Mouse (Mus musculus): Measurements from ENCODE around the gene Dhrs7. TPM values are rescaled to one million over a fixed set of nuclear protein-coding genes. Genes with fewer than 3 reads are reported as not detected.

Gene Dhrs7
- total RNA-seq, 2 experiments from 2014 or later, result 14.8 to 17.9 TPM

- intact Hi-C loops (cut with DNase I), result loop anchor here (5.0 kb wide), 1 partner anchor 96 kb away; no protein-coding TSS in a partner anchor
- no peak for DNase-seq
Measured at GRCm38 (mm10) chr12:72666015-72666414, 1.3 kb upstream of the Dhrs7 start.

DNA sequence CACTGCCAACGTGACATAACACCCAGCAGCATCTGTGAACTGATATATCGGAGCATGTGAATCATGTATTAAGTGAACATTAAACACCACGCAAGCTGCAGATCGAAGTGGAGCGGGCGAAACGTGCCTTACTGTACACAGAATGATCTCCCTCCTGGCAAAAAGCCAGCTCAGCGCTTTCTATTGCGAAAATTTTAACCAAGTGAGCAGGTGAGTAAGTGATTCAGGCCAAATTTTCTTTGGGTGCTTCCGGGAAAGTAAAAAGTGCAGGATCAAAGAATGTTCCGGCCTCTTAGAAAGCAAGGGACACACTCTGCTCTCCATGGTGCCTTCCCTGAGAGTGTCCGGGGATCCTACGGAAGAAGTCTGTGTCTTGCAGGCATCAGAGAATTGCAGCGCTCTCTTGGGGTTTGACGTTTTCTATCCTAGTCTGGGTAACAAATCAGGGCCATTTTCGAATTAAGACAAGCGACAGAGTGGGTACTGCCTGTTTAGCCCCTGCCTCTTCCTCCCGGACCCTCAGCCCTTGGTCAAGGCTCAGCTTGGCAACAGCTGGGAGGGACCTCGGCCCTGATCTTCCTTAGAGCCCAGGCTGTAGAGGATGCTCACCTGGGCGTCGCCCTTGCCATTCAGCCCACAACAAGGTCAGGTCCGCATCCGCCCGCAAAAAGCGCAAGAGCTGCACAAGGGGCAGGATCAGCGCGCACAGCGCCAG, 532 bp downstream of the Dhrs7 start:
- intact Hi-C loops (cut with DNase I), result no loop called here
- DNase-seq, result no peak

- intact Hi-C loops (cut with DNase I), result loop anchor here (2.0 to 10.0 kb wide), 4 partner anchors 37 to 551 kb away; no protein-coding TSS in a partner anchor
- no peak for DNase-seq
Measured at GRCm38 (mm10) chr12:72655775-72656174, 8.9 kb downstream of the Dhrs7 start.

DNA sequence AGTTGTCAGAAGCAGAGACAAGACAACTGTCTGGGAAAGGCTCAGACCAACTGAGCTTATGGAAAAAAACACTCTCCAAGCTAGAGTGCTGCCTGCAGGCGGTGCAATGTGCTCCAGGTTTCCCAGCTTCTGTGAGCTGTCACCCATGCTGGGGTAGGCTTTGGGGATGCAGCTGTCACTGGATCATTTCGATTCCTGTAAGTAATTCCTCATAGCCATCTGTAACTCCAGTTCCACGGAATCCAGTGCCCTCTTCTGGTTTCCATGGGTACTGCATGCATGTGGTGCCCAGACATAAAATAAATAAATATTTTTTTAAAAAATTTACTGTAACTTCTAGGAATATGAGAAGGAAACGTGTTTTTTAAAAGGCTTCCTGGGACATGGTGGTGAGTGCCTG, 10.0 kb downstream of the Dhrs7 start:
- DNase-seq, result peak; percentile 23 to 38
- intact Hi-C loops (cut with DNase I), result loop anchor here (2.0 to 10.0 kb wide), 5 partner anchors 38 to 550 kb away; partner anchors contain the start of gene Pcnx4

DNA sequence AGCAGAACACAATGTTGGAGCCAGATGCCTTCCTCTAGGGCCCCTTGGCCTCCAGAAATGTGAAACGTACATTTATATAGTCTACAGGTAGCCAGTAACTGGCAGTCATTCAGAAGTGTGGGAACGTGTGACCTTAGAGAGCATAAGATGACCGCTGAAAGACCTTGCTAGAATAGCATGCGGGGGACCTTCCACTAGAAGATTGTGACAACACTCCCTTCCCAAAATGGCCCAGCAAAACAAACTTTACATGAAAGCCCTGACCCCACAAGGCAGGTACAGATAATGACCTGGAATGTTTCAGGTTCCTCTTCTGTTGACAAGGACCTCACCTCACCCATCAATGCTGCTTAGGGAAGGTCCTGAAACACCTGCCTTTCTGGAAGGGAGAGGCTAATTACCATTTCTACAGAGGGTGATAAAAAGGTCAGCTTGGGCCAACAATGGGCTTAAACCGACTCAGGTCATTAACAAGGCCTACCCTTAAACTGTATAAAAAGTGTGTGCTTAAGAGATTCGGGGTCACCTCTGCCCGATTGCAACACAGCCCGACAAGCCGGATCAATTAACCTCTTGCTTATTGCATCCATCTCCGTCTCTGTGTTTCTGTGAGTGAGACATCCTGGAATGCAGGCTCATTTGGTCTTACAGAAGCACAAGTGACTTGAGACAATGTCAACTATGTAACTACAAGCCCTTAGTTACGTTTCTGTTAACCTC, 14.9 kb downstream of the Dhrs7 start, which contains the start of gene Gm4756:
Gene Gm4756 (minus strand): TSS at position 51 of the 720 bp plus-strand sequence.
- intact Hi-C loops (cut with DNase I), result loop anchor here (5.0 to 10.0 kb wide), 3 partner anchors 112 to 545 kb away; partner anchors contain the start of gene Pcnx4
- no peak for DNase-seq

- intact Hi-C loops (cut with DNase I), result no loop called here
- no peak for DNase-seq
Measured at GRCm38 (mm10) chr12:72648921-72649320, 15.8 kb downstream of the Dhrs7 start.

DNA sequence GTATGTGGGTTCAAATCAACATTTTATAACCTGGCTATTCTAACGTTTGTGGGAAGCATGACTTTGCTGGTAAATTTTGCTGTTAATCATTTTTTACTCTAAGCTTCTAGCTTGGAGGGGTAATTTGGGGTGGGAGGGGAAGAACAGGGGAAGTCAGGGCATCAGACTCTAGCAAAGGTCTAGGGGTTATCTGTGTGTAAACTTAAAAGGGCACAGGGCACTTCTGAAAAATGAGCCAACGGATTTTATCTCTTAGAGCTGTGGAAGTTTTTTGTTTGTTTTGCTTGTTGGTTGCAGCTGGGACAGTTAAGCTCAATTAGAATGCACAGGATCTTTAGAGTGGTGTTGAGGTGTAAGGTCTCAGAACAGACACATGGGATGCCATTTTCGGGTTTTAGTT, 26.7 kb downstream of the Dhrs7 start:
- intact Hi-C loops (cut with DNase I), result no loop called here
- no peak for DNase-seq

GRCm38 (mm10) chr12:72628751-72629150, 36.0 kb downstream of the Dhrs7 start:
- intact Hi-C loops (cut with DNase I), result no loop called here
- no peak for DNase-seq

GRCm38 (mm10) chr12:72622853-72623496, 41.7 kb downstream of the Dhrs7 start:
- no peak for DNase-seq
- intact Hi-C loops (cut with DNase I), result no loop called here

GRCm38 (mm10) chr12:72621441-72621840, 43.3 kb downstream of the Dhrs7 start:
- intact Hi-C loops (cut with DNase I), result no loop called here
- DNase-seq, result no peak

DNA sequence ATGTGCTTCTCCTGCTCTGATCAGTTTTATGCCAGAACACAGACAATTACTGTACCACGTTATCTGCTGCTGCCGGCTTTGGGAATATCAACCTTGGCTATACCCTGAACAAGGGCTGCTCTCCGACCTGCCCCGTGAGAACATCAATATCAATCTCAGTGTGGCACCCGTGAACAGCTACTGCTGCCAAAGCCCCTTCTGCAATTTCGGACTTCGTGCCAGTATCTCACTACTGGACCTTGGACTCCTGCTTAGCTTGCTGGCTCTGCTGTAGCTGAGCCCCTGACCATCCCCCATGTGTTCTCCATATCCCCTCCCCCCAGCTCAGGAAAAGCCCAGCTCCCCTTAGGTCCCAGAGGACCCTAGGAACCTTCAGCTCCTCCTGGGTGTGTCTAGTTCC, 43.9 kb downstream of the Dhrs7 start:
- intact Hi-C loops (cut with DNase I), result no loop called here
- no peak for DNase-seq

DNA sequence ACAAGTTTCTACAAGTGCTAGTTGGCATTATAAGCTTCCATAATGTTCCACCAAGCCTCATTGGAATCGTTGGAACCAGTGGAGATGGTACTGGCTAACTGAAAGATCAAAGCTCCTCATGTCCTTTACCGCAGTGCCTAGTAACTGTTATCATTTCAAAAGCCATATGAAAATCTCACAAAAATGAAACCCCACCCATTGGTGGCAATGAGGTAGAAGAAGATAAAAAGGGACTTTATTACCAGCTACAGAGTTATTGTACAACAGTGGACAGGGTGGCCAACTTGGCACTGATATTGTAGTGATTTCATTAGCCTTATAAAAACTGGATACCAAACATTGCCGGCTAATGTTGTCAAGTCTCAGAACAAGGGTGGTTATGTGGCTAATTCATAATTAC, 52.7 kb downstream of the Dhrs7 start:
- intact Hi-C loops (cut with DNase I), result no loop called here

More for the DNA sequence above, 52.7 kb downstream of the Dhrs7 start:
- no peak for DNase-seq

Other genes starting within 250 kb of the Dhrs7 start
- under 1 TPM in 1 of 2 experiments, not detected in 1; 0.23 TPM for gene Lrrc9, start 223.0 kb downstream of the Dhrs7 start, total RNA-seq (2021)
- 1 to 10 TPM; 1.8 to 2.2 TPM for gene Pcnx4, start 128.5 kb downstream of the Dhrs7 start, total RNA-seq (2021)
- gene Gm4756, start 15.2 kb downstream of the Dhrs7 start, total RNA-seq (2021), result not detected
- gene Ppm1a, start 92.5 kb upstream of the Dhrs7 start, total RNA-seq (2021), result 100 to 1,000 TPM; 241 to 264 TPM

All from gastrocnemius, postnatal 36 days (tissue).